Mouse (Mus musculus) megakaryocyte, embryonic 14.5 days (primary cell): Measurements from ENCODE around the gene Slc5a10.

Source experiments
- FLI1 ChIP-seq: IDR thresholded peaks from 2 replicates; pipeline ENCODE4 v1.6.1; 2012; ENCODE audit warnings: low read length, inconsistent platforms, mixed read lengths
- GATA1 ChIP-seq: IDR thresholded peaks from 3 replicates; pipeline ENCODE4 v1.6.1; 2012; ENCODE audit warnings: mixed read lengths, low read length, inconsistent platforms, borderline replicate concordance

- TF ChIP-seq GATA1: no peak
- no peak for TF ChIP-seq FLI1
These were observed 61.4 kb downstream of the Slc5a10 start for GRCm38 (mm10) chr11:61659011-61659858.
